Mouse (Mus musculus): ENCODE measurements around the gene Dennd4b.
"Not testable (repeated sequence)": the region's sequence is repeated elsewhere in the genome, so short reads cannot be mapped to it uniquely, and the experiment has no call there.

Gene Dennd4b

GRCm38 (mm10) chr3:90280708-90281107 is 15.7 kb downstream of the Dennd4b start:
- no peak for DNase-seq

- DNase-seq: no peak
These were observed 19.2 kb downstream of the Dennd4b start for GRCm38 (mm10) chr3:90284150-90284549.

GRCm38 (mm10) chr3:90289403-90289802 is 24.4 kb downstream of the Dennd4b start:
- DNase-seq: not testable (repeated sequence)

DNA sequence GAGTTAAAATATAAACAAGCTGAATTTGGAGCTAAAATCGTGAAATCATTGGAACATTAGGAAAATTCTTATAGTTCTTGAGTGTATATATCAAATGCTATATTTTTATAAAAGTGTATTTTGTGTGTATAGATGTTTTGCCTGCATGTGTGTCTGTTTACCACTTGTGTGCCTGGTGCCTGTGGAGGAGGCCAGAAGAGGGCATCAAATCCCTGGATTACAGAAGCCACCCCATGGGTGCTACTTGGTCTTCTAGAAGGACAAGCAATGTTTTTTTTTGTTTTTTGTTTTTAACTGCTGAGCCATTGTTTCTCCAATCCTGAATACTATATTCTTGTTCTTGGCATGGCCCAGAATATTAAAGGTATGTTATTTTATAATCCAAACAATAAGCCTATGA is 25.6 kb downstream of the Dennd4b start:
- DNase-seq: no peak

GRCm38 (mm10) chr3:90291982-90292344 is 27.0 kb downstream of the Dennd4b start:
- DNase-seq: no peak

- DNase-seq: peak; percentile 99 to 100
These were observed 27.6 kb downstream of the Dennd4b start, which contains the start of gene Gatad2b for GRCm38 (mm10) chr3:90292345-90293275. Gatad2b (plus strand) TSS chr3:90293178.

DNA sequence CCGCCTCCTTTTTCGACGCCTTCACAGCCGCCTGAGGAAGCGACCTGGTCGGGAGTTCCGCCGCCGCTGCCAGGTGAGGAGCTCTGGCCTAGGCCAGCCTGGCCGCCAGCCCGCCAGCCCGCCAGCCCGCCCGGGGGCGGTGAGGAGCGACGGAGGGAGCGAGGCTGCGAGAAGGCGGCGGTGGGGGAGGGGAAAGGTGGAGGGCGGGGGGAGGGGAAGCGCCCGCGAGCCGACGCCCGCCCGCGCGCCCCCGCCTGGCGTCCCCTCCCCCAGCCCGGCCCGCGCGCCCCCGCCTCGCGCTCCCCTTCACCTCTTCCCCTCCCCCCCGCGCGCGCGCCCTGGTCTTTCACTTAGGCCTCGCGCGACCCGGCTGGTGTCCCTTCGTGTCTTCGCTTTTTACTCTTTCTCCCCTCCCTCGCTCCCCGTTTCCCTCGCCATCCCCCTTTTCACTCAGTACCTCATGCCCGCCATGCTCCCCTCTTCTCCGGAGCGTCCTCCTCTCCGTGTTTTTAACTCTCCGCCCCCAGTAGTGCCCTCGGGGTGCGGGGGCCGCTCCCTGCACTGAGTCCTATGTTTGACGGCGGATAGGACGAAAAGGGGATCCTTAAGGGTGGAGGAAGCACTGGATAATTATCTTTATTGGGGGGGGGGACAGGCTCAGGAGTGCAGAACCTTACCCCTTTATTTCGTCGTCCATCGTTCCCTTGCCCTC is 28.5 kb downstream of the Dennd4b start:
- DNase-seq: peak; percentile 43 to 67

DNA sequence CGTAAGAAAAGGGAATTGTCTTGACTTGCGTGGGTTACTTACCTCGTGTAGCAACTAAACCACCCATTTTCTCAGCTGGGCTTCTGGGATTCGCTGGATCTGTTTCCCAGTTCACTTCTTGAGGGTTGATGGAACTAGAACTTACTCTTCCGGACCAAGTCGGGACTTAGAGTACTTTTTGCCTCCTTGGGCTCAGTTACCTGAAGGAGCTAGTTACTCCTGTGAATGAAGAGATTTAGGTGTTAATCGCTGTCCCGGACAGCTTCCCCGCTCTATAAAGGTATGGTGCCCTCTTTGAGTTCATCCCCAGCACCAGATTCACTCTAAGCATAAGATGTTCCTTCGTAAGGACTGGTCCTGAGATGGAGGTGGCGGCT is 29.1 kb downstream of the Dennd4b start:
- DNase-seq: no peak

GRCm38 (mm10) chr3:90294651-90295050 is 29.7 kb downstream of the Dennd4b start:
- no peak for DNase-seq

DNA sequence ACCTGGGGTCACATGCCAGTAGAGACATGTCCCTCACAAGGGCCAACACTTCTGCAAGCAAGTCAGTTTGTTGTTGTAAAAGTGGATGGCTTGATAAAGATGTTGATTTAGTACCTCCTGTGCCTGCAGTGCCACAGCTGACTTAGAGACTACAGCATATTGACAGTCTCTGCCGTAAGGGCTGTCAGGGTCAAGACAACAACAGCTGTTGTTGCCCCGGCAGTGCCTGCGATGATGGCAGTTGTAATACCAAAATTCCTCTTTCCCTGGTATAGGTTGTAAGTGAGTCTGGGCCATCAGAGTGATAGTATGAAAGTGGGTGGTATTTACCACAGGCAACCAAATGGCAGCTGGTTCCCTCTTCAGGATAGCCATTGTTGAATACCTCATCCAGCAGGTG is 40.8 kb downstream of the Dennd4b start:
- no peak for DNase-seq

DNA sequence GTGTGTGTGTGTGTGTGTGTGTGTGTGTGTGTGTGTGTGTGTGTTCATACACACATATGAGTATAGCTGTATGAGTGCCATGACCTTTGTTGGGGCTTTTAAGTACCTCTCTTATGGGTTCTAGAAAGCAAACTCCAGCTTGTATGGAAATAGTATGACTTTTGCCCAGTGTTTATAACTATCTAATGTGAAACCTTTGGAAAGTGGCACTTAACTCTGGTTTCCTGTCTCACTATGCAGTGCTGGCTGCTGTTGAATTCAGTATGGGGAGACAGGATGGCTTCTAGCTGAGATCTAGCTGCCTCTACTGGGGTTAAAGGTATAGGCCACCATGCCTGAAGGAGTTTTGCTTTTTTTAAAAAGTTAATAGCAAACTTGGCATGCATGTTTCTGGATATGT is 44.6 kb downstream of the Dennd4b start:
- no peak for DNase-seq

DNA sequence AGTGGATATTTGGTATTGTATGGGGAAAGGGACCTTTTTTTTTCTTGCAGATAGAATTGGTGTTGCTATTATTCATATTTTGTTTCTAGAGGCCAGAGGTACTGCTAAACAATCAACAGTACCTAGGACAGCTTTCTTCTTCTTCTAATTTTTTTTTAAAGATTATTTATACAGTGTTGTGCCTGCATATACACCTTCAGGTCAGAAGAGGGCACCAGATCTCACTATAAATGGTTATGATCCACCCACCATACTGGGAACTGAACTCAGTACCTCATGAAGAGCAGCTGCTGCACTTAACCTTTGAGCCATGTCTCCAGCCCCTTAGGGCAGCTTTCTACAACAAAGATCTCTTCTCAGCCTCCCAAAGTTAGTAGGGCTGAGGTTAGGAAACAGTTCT is 48.4 kb downstream of the Dennd4b start:
- DNase-seq: no peak

DNA sequence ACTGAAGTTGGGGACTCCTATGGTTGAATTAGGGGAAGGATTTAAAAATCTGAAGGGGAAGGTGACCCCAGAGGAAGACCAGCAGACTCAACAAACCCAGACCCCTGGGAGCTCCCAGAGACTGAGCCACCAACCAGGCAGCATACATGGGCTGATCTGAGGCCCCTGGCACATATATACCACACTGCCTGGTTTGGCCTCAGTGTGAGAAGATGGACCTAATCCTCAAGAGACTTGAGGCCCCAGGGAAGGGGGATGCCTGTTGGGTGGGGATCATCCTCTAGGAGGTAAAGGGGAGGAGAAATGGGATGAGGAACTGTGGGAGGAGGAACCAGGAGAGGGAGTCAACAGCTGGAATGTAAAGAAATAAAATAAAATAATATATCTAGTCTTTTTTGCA is 49.3 kb downstream of the Dennd4b start:
- no peak for DNase-seq

DNA sequence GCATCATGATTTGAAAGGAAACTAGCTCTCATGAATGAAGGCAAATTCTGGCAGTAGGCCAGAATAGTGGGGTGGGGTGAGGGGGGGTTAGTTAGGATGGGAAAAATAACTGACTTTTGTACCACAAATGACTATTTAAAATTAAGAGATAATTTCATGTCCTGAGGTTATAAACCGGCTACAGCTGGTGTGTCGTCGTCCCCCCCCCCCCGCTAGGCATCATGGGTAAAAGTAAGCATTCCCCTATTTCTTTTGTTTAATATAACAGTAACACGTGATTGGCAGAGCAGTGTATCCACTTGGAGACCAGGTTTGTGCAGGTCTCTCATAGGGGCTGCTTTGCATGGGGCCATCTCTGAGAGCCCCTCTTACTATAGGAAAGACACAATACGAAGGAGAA is 57.3 kb downstream of the Dennd4b start:
- no peak for DNase-seq

GRCm38 (mm10) chr3:90323119-90323518 is 58.1 kb downstream of the Dennd4b start:
- peak; percentile 72 to 73 for DNase-seq

All from cerebellum, postnatal 36 days (tissue).